Mouse (Mus musculus) hindbrain, embryonic 14.5 days (tissue): ENCODE data around the gene Rbm15b. TPM values are rescaled to one million over a fixed set of nuclear protein-coding genes. Genes with fewer than 3 reads are reported as not detected.

Source experiments
- ATAC-seq: fragments of 200-750 bp; cut with Nextera tagmentation; 2 replicates; pipeline ENCODE4 v1.8.0; 2017; ENCODE audit warnings: moderate number of reproducible peaks, mild to moderate bottlenecking, moderate TSS enrichment, moderate library complexity; ENCODE audit not compliant: low FRiP score
- DNase-seq: peaks from one replicate; pipeline ENCODE4 v3.0.0-alpha.2; 2015; ENCODE audit warnings: low spot score
- H3K27ac ChIP-seq: fragments of 300-500 bp; sonication (generic); 2 replicates; pipeline ENCODE4 v1.5.1; 2014; ENCODE audit warnings: mild to moderate bottlenecking, moderate library complexity
- H3K27me3 ChIP-seq: fragments of 300-500 bp; sonication (generic); 2 replicates; pipeline ENCODE4 v1.6.1; 2014; ENCODE audit warnings: mild to moderate bottlenecking, low read length, mixed read lengths; ENCODE audit not compliant: control insufficient read depth, insufficient read depth
- H3K36me3 ChIP-seq: fragments of 300-500 bp; sonication (generic); replicated peaks from 2 replicates; pipeline ENCODE4 v1.6.1; 2014; ENCODE audit not compliant: control insufficient read depth, insufficient read depth
- H3K4me1 ChIP-seq: fragments of 300-500 bp; sonication (generic); replicated peaks from 2 replicates; pipeline ENCODE4 v1.6.1; 2014; ENCODE audit warnings: antibody characterized with exemption, low read length, mixed read lengths; ENCODE audit not compliant: control insufficient read depth, insufficient read depth
- H3K4me2 ChIP-seq: fragments of 300-500 bp; sonication (generic); replicated peaks from 2 replicates; pipeline ENCODE4 v1.6.1; 2014; ENCODE audit warnings: mild to moderate bottlenecking, moderate library complexity
- H3K4me3 ChIP-seq: fragments of 300-500 bp; sonication (generic); replicated peaks from 2 replicates; pipeline ENCODE4 v1.5.1; 2014; ENCODE audit warnings: mild to moderate bottlenecking, low read length
- H3K9ac ChIP-seq: fragments of 300-500 bp; sonication (generic); 2 replicates; pipeline ENCODE4 v1.6.1; 2014
- H3K9me3 ChIP-seq: fragments of 300-500 bp; sonication (generic); 2 replicates; pipeline ENCODE4 v1.6.1; 2016; ENCODE audit warnings: low read length; ENCODE audit not compliant: control insufficient read depth
- WGBS: fragments of 180-500 bp; shearing (Covaris S2); extraction: QIAGEN DNeasy Blood & Tissue Kit; methylation state at CpG from one replicate; pipeline ENCODE4 v1.1.7; 2014; 5-methylcytosine and 5-hydroxymethylcytosine counted together
- polyA plus RNA-seq: library from polyadenylated mRNA; unstranded; fragments of >200 nt; fragmentation: Nextera tagmentation; extraction: Ambion mirVana; gene quantifications from 2 replicates; pipeline ENCODE4 v1.2.1, GENCODE M21; 2014

Rbm15b gene
- polyA plus RNA-seq, 1 experiment from 2014 or later = 27.5 TPM

- no peak overlapping the region for H3K27ac ChIP-seq
- peaks cover 74% of the 10 kb centered on the region for H3K36me3 ChIP-seq
- WGBS = 84% methylated on average over 5 of the region's 5 CpGs
- H3K9me3 ChIP-seq = no peaks in the 10 kb centered on the region
- no peak for DNase-seq
- no peak overlapping the region for H3K4me2 ChIP-seq
- no peaks in the 10 kb centered on the region for H3K4me1 ChIP-seq
- no peak overlapping the region for H3K9ac ChIP-seq
- H3K27me3 ChIP-seq = no peaks in the 10 kb centered on the region
- no peak for ATAC-seq
- H3K4me3 ChIP-seq = no peak overlapping the region
Observed at GRCm38 (mm10) chr9:106874216-106874615, 13.0 kb downstream of the Rbm15b start.

- H3K36me3 ChIP-seq = peaks cover 88% of the 10 kb centered on the region
- 96% methylated on average over 11 of the region's 11 CpGs for WGBS
- ATAC-seq = no peak
Observed at GRCm38 (mm10) chr9:106858036-106858435, 29.2 kb downstream of the Rbm15b start.

GRCm38 (mm10) chr9:106856664-106857063, 30.6 kb downstream of the Rbm15b start:
- Histone ChIP-seq H3K4me2 (no peak overlapping the region), H3K27ac (no peak overlapping the region), H3K27me3 (no peaks in the 10 kb centered on the region), H3K9ac (no peak overlapping the region), H3K4me3 (no peak overlapping the region), H3K4me1 (no peaks in the 10 kb centered on the region), H3K9me3 (no peaks in the 10 kb centered on the region), H3K36me3 (peaks cover 92% of the 10 kb centered on the region)
- ATAC-seq (no peak), DNase-seq (no peak)
- 91% methylated on average over 3 of the region's 3 CpGs for WGBS

More at GRCm38 (mm10) chr9:106858036-106858435, 29.2 kb downstream of the Rbm15b start:
- H3K27me3 ChIP-seq = no peaks in the 10 kb centered on the region
- H3K9ac ChIP-seq = no peak overlapping the region
- no peak overlapping the region for H3K4me3 ChIP-seq
- no peak for DNase-seq
- no peaks in the 10 kb centered on the region for H3K4me1 ChIP-seq
- H3K9me3 ChIP-seq = no peaks in the 10 kb centered on the region
- no peak overlapping the region for H3K4me2 ChIP-seq
- no peak overlapping the region for H3K27ac ChIP-seq

- Histone ChIP-seq H3K9me3 (no peaks in the 10 kb centered on the region), H3K9ac (no peak overlapping the region), H3K4me2 (no peak overlapping the region), H3K27me3 (no peaks in the 10 kb centered on the region), H3K4me1 (no peaks in the 10 kb centered on the region), H3K4me3 (no peak overlapping the region), H3K27ac (no peak overlapping the region), H3K36me3 (peaks cover 87% of the 10 kb centered on the region)
- no peak for ATAC-seq
- no peak for DNase-seq
- 94% methylated on average over 6 of the region's 6 CpGs for WGBS
Observed at GRCm38 (mm10) chr9:106842800-106843199, 44.4 kb downstream of the Rbm15b start.

- no peak for DNase-seq
- Histone ChIP-seq H3K27me3 (no peaks in the 10 kb centered on the region), H3K27ac (no peak overlapping the region), H3K4me1 (no peaks in the 10 kb centered on the region), H3K36me3 (peaks cover 86% of the 10 kb centered on the region), H3K4me2 (no peak overlapping the region), H3K4me3 (no peak overlapping the region), H3K9me3 (no peaks in the 10 kb centered on the region), H3K9ac (no peak overlapping the region)
- no peak for ATAC-seq
- WGBS = 92% methylated on average over 1 of the region's 1 CpGs
Observed at GRCm38 (mm10) chr9:106840569-106840968, 46.7 kb downstream of the Rbm15b start.

Other genes with a start within 250 kb of the Rbm15b start
- 8.3 and 9.0 TPM in 2 replicates for gene Grm2, start 231.3 kb downstream of the Rbm15b start, polyA plus RNA-seq
- gene Tex264, start 201.5 kb downstream of the Rbm15b start, polyA plus RNA-seq = 65.7 and 77.9 TPM in 2 replicates
- 4.3 and 4.7 TPM in 2 replicates for gene Rad54l2, start 98.2 kb downstream of the Rbm15b start, polyA plus RNA-seq
- 18.1 and 18.8 TPM in 2 replicates for gene Dcaf1, start 65.6 kb downstream of the Rbm15b start, polyA plus RNA-seq
- gene Manf, start 4.6 kb upstream of the Rbm15b start, polyA plus RNA-seq = 171 and 183 TPM in 2 replicates